Mouse (Mus musculus) liver, postnatal 0 days (tissue): ENCODE data around the gene Pcbp3. TPM values are rescaled to one million over a fixed set of nuclear protein-coding genes. Genes with fewer than 3 reads are reported as not detected.

Source experiments
- ATAC-seq: fragments of 200-750 bp; cut with Nextera tagmentation; 2 replicates; pipeline ENCODE4 v1.8.0; 2017; ENCODE audit warnings: mild to moderate bottlenecking, moderate library complexity
- DNase-seq: peaks from one replicate; pipeline ENCODE4 v3.0.0-alpha.2; 2016
- H3K27ac ChIP-seq: fragments of 300-500 bp; sonication (generic); 2 replicates; pipeline ENCODE4 v1.5.1; 2014; ENCODE audit warnings: antibody characterized with exemption, moderate library complexity, mild to moderate bottlenecking, low read depth
- H3K27me3 ChIP-seq: fragments of 300-500 bp; sonication (generic); 2 replicates; pipeline ENCODE4 v1.6.1; 2014; ENCODE audit warnings: low read length, control low read depth, mixed read lengths; ENCODE audit not compliant: insufficient read depth
- H3K36me3 ChIP-seq: fragments of 300-500 bp; sonication (generic); replicated peaks from 2 replicates; pipeline ENCODE4 v1.6.1; 2014; ENCODE audit warnings: mild to moderate bottlenecking, control low read depth, low read length, moderate library complexity, mixed read lengths; ENCODE audit not compliant: insufficient read depth
- H3K4me1 ChIP-seq: fragments of 300-500 bp; sonication (generic); 2 replicates; pipeline ENCODE4 v1.6.1; 2014; ENCODE audit warnings: antibody characterized with exemption, mild to moderate bottlenecking, control low read depth; ENCODE audit not compliant: insufficient read depth
- H3K4me2 ChIP-seq: fragments of 300-500 bp; sonication (generic); 2 replicates; pipeline ENCODE4 v1.6.1; 2014; ENCODE audit warnings: low read depth, mild to moderate bottlenecking, low read length, moderate library complexity, mixed read lengths
- H3K4me3 ChIP-seq: fragments of 300-500 bp; sonication (generic); 2 replicates; pipeline ENCODE4 v1.5.1; 2014; ENCODE audit warnings: low read depth, low read length
- H3K9ac ChIP-seq: fragments of 300-500 bp; sonication (generic); replicated peaks from 2 replicates; pipeline ENCODE4 v1.6.1; 2014; ENCODE audit warnings: mild to moderate bottlenecking, moderate library complexity
- H3K9me3 ChIP-seq: fragments of 300-500 bp; sonication (generic); 2 replicates; pipeline ENCODE4 v1.6.1; 2016; ENCODE audit warnings: mild to moderate bottlenecking, control low read depth, low read length, mixed read lengths
- CTCF ChIP-seq: sonication (generic); IDR thresholded peaks from 2 replicates; pipeline ENCODE4 v1.5.1; 2016; ENCODE audit warnings: antibody characterized with exemption, low read depth
- EP300 ChIP-seq: IDR thresholded peaks from 2 replicates; pipeline ENCODE4 v1.6.1; 2016; ENCODE audit warnings: antibody characterized with exemption, low read depth, mild to moderate bottlenecking
- WGBS: fragments of 180-500 bp; shearing (Covaris S2); extraction: QIAGEN DNeasy Blood & Tissue Kit; methylation state at CpG from one replicate; pipeline ENCODE4 v1.1.7; 2014; ENCODE audit not compliant: insufficient replicate concordance; 5-methylcytosine and 5-hydroxymethylcytosine counted together
- polyA plus RNA-seq: library from polyadenylated mRNA; unstranded; fragments of >200 nt; fragmentation: Nextera tagmentation; extraction: Ambion mirVana; gene quantifications from 2 replicates; pipeline ENCODE4 v1.2.1, GENCODE M21; 2015

Pcbp3 gene
- polyA plus RNA-seq, 1 experiment from 2014 or later, result 2.9 TPM

- no peak overlapping the region for H3K4me2 ChIP-seq
- DNase-seq, result no peak
- H3K36me3 ChIP-seq, result no peaks in the 10 kb centered on the region
- WGBS, result 59% methylated on average over 1 of the region's 1 CpGs
- no peaks in the 10 kb centered on the region for H3K9me3 ChIP-seq
- no peak overlapping the region for H3K4me3 ChIP-seq
- TF ChIP-seq CTCF (no peak), EP300 (no peak)
- H3K4me1 ChIP-seq, result no peaks in the 10 kb centered on the region
- H3K27ac ChIP-seq, result no peak overlapping the region
- ATAC-seq, result no peak
- H3K9ac ChIP-seq, result no peak overlapping the region
- no peaks in the 10 kb centered on the region for H3K27me3 ChIP-seq
Measured at GRCm38 (mm10) chr10:76832841-76833240, 128.8 kb downstream of the Pcbp3 start.

GRCm38 (mm10) chr10:76831915-76832314 lies 129.8 kb downstream of the Pcbp3 start:
- no peaks in the 10 kb centered on the region for H3K36me3 ChIP-seq
- H3K4me2 ChIP-seq, result no peak overlapping the region
- H3K9me3 ChIP-seq, result no peaks in the 10 kb centered on the region
- 71% methylated on average over 2 of the region's 2 CpGs for WGBS
- no peaks in the 10 kb centered on the region for H3K27me3 ChIP-seq
- DNase-seq (no peak), ATAC-seq (no peak)
- H3K4me1 ChIP-seq, result no peaks in the 10 kb centered on the region
- no peak overlapping the region for H3K9ac ChIP-seq
- H3K4me3 ChIP-seq, result no peak overlapping the region
- H3K27ac ChIP-seq, result no peak overlapping the region
- TF ChIP-seq CTCF (no peak), EP300 (no peak)

- WGBS, result 74% methylated on average over 1 of the region's 1 CpGs
- Histone ChIP-seq H3K4me3 (no peak overlapping the region), H3K9me3 (no peaks in the 10 kb centered on the region), H3K9ac (no peak overlapping the region), H3K4me1 (no peaks in the 10 kb centered on the region), H3K27me3 (no peaks in the 10 kb centered on the region), H3K27ac (no peak overlapping the region), H3K4me2 (no peak overlapping the region), H3K36me3 (no peaks in the 10 kb centered on the region)
- no peak for TF ChIP-seq CTCF
- no peak for TF ChIP-seq EP300
- no peak for DNase-seq
- ATAC-seq, result no peak
Measured at GRCm38 (mm10) chr10:76831151-76831550, 130.5 kb downstream of the Pcbp3 start.

GRCm38 (mm10) chr10:76828936-76829335 lies 132.8 kb downstream of the Pcbp3 start:
- WGBS, result 93% methylated on average over 4 of the region's 4 CpGs
- no peak for DNase-seq

GRCm38 (mm10) chr10:76822698-76823097 lies 139.0 kb downstream of the Pcbp3 start:
- no peak overlapping the region for H3K9ac ChIP-seq
- H3K4me2 ChIP-seq, result no peak overlapping the region
- no peaks in the 10 kb centered on the region for H3K9me3 ChIP-seq
- H3K27me3 ChIP-seq, result no peaks in the 10 kb centered on the region
- no peak for ATAC-seq
- WGBS, result 84% methylated on average over 8 of the region's 8 CpGs
- no peak for DNase-seq
- no peak overlapping the region for H3K4me3 ChIP-seq
- TF ChIP-seq CTCF, result no peak
- H3K36me3 ChIP-seq, result no peaks in the 10 kb centered on the region
- no peak overlapping the region for H3K27ac ChIP-seq
- no peaks in the 10 kb centered on the region for H3K4me1 ChIP-seq

More at GRCm38 (mm10) chr10:76828936-76829335, 132.8 kb downstream of the Pcbp3 start:
- Histone ChIP-seq H3K9ac (no peak overlapping the region), H3K4me1 (no peaks in the 10 kb centered on the region), H3K27me3 (no peaks in the 10 kb centered on the region), H3K4me2 (no peak overlapping the region), H3K27ac (no peak overlapping the region), H3K36me3 (no peaks in the 10 kb centered on the region), H3K4me3 (no peak overlapping the region), H3K9me3 (no peaks in the 10 kb centered on the region)
- no peak for ATAC-seq
- 0 out of 2 replicates have a peak, but pooled peaks have one; percentile 12 for TF ChIP-seq CTCF
- no peak for TF ChIP-seq EP300

- H3K36me3 ChIP-seq, result no peaks in the 10 kb centered on the region
- no peaks in the 10 kb centered on the region for H3K9me3 ChIP-seq
- no peak overlapping the region for H3K4me2 ChIP-seq
- H3K4me3 ChIP-seq, result no peak overlapping the region
- TF ChIP-seq CTCF, result no peak
- no peak for TF ChIP-seq EP300
- DNase-seq (no peak), ATAC-seq (no peak)
- no peak overlapping the region for H3K9ac ChIP-seq
- no peaks in the 10 kb centered on the region for H3K27me3 ChIP-seq
- H3K4me1 ChIP-seq, result no peaks in the 10 kb centered on the region
- no peak overlapping the region for H3K27ac ChIP-seq
- WGBS, result 65% methylated on average over 2 of the region's 2 CpGs
Measured at GRCm38 (mm10) chr10:76819321-76819720, 142.4 kb downstream of the Pcbp3 start.

GRCm38 (mm10) chr10:76818337-76818736 lies 143.3 kb downstream of the Pcbp3 start:
- no peak for ATAC-seq
- TF ChIP-seq EP300 (no peak), CTCF (no peak)
- 83% methylated on average over 2 of the region's 2 CpGs for WGBS

More at GRCm38 (mm10) chr10:76818337-76818736, 143.3 kb downstream of the Pcbp3 start:
- H3K36me3 ChIP-seq, result no peaks in the 10 kb centered on the region
- no peak overlapping the region for H3K9ac ChIP-seq
- H3K27ac ChIP-seq, result no peak overlapping the region
- no peak overlapping the region for H3K4me2 ChIP-seq
- H3K4me1 ChIP-seq, result no peaks in the 10 kb centered on the region
- no peak for DNase-seq
- no peak overlapping the region for H3K4me3 ChIP-seq
- no peaks in the 10 kb centered on the region for H3K9me3 ChIP-seq
- no peaks in the 10 kb centered on the region for H3K27me3 ChIP-seq
